Mouse (Mus musculus) heart, postnatal 0 days (tissue): Measurements from ENCODE around the gene Trap1.

ENCODE experiments used
- CTCF ChIP-seq: IDR thresholded peaks from 2 replicates; pipeline ENCODE4 v1.5.1; 2016; ENCODE audit warnings: antibody characterized with exemption, control low read depth, low read depth
- EP300 ChIP-seq: IDR thresholded peaks from 2 replicates; pipeline ENCODE4 v1.6.1; 2016; ENCODE audit warnings: antibody characterized with exemption, low read depth

DNA sequence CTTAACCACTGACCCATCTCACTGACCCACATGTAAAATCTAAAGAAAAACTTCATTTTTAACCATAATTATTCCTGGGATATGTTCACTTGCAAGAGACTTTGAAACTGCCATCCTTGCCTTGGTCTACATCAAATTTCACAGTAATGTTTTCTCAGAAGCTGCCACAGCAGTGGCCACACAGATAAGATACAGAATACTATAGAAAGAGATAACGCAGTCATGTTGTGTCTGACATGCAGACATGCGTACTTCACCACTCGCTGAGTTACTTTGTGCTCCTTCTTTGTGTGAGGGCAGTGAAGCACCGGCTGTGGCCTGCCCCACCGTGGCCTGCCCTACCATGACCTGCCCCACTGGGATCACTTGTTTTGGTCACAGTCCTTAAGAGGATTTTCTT, 43.7 kb downstream of the Trap1 start:
- TF ChIP-seq CTCF (no peak), EP300 (no peak)
